Mouse (Mus musculus) gastrocnemius, postnatal 36 days (tissue): Measurements from ENCODE around the gene Camta2. TPM values are rescaled to one million over a fixed set of nuclear protein-coding genes. Genes with fewer than 3 reads are reported as not detected.

Experiments
- DNase-seq, 2 experiments: peaks; one replicate each; pipeline ENCODE4 v3.0.0; 2022
- intact Hi-C: fragments of 180-260 bp; cut with DNase I; formaldehyde crosslinking; loops from one replicate; pipeline ENCODE4 v1.15.1; 2025
- long read RNA-seq, 2 experiments: library from polyadenylated mRNA; stranded (forward); transcript quantifications; one replicate each; pipeline ENCODE4 v2.0.0; 2021
- total RNA-seq, 2 experiments: library from RNA; stranded (reverse); gene quantifications; 2 replicates each; pipeline ENCODE4 v1.2.3; 2021

Gene Camta2
- total RNA-seq: 10 to 100 TPM; 36.8 to 38.8 TPM
- long read RNA-seq, experiment 1, full-length matches to known transcripts: 5 of 27 reads
- long read RNA-seq, experiment 1, partial matches to known transcripts: 19 of 27 reads
- long read RNA-seq, experiment 1, other reads (novel, unspliced or antisense): 3 of 27 reads
- long read RNA-seq, experiment 2, full-length matches to known transcripts: 9 of 38 reads
- long read RNA-seq, experiment 2, partial matches to known transcripts: 26 of 38 reads
- long read RNA-seq, experiment 2, other reads (novel, unspliced or antisense): 3 of 38 reads

- intact Hi-C loops: loop anchor here (2.0 kb wide), 1 partner anchor 17 kb away; no protein-coding TSS in a partner anchor
These were observed at the start of gene Camta2 for GRCm38 (mm10) chr11:70687601-70688199. TSS of gene Camta2 (minus strand) at chr11:70688105.

GRCm38 (mm10) chr11:70733256-70733655, 45.4 kb upstream of the Camta2 start:
- DNase-seq: no peak
- intact Hi-C loops: no loop called here

More at GRCm38 (mm10) chr11:70687601-70688199, at the start of gene Camta2:
- peak; percentile 86 to 90 for DNase-seq

- intact Hi-C loops: no loop called here
- no peak for DNase-seq
These were observed 43.3 kb upstream of the Camta2 start for GRCm38 (mm10) chr11:70731178-70731577.

GRCm38 (mm10) chr11:70730427-70731038, 42.6 kb upstream of the Camta2 start:
- no peak for DNase-seq
- intact Hi-C loops: no loop called here

GRCm38 (mm10) chr11:70727385-70727784, 39.5 kb upstream of the Camta2 start:
- DNase-seq: peak in 1 of 2 experiments; percentile 6
- intact Hi-C loops: no loop called here

GRCm38 (mm10) chr11:70726585-70726984, 38.7 kb upstream of the Camta2 start:
- peak in 1 of 2 experiments; percentile 5 for DNase-seq
- intact Hi-C loops: no loop called here

GRCm38 (mm10) chr11:70724706-70725105, 36.8 kb upstream of the Camta2 start:
- intact Hi-C loops: no loop called here
- DNase-seq: no peak

GRCm38 (mm10) chr11:70721072-70721471, 33.2 kb upstream of the Camta2 start:
- peak in 1 of 2 experiments; percentile 4 for DNase-seq
- intact Hi-C loops: no loop called here

- DNase-seq: peak in 1 of 2 experiments; percentile 4
- intact Hi-C loops: no loop called here
These were observed 32.7 kb upstream of the Camta2 start for GRCm38 (mm10) chr11:70720567-70720966.

GRCm38 (mm10) chr11:70718481-70718880, 30.6 kb upstream of the Camta2 start:
- no peak for DNase-seq
- intact Hi-C loops: no loop called here

GRCm38 (mm10) chr11:70715832-70716231, 27.9 kb upstream of the Camta2 start:
- no peak for DNase-seq
- intact Hi-C loops: no loop called here

GRCm38 (mm10) chr11:70713222-70713621, 25.3 kb upstream of the Camta2 start:
- intact Hi-C loops: no loop called here
- DNase-seq: no peak

- no peak for DNase-seq
- intact Hi-C loops: no loop called here
These were observed 23.1 kb upstream of the Camta2 start for GRCm38 (mm10) chr11:70711026-70711425.

GRCm38 (mm10) chr11:70706127-70706526, 18.2 kb upstream of the Camta2 start:
- no peak for DNase-seq
- intact Hi-C loops: no loop called here

GRCm38 (mm10) chr11:70702781-70703180, 14.9 kb upstream of the Camta2 start:
- intact Hi-C loops: no loop called here
- peak; percentile 55 to 84 for DNase-seq

GRCm38 (mm10) chr11:70701984-70702733, 14.3 kb upstream of the Camta2 start:
- intact Hi-C loops: no loop called here
- peak; percentile 39 for DNase-seq

GRCm38 (mm10) chr11:70701221-70701955, 13.5 kb upstream of the Camta2 start:
- intact Hi-C loops: no loop called here
- no peak for DNase-seq

GRCm38 (mm10) chr11:70700613-70701012, 12.7 kb upstream of the Camta2 start:
- intact Hi-C loops: no loop called here
- DNase-seq: peak; percentile 78 to 81

GRCm38 (mm10) chr11:70699722-70700556, 12.0 kb upstream of the Camta2 start, which contains the start of the genes Inca1 and Kif1c:
TSS of gene Inca1 (minus strand) at chr11:70700155.
TSS of gene Kif1c (plus strand) at chr11:70700548.
- DNase-seq: peak; percentile 93 to 97
- intact Hi-C loops: no loop called here
